Mouse (Mus musculus) megakaryocyte progenitor cell, adult 5-6 weeks (primary cell): ENCODE measurements around the gene Dcst2. TPM values are rescaled to one million over a fixed set of nuclear protein-coding genes. Genes with fewer than 3 reads are reported as not detected.

ENCODE experiments used
- total RNA-seq, 2 experiments: library from RNA; stranded (forward) in 1 of 2; stranded (reverse) in 1 of 2; fragments of 157-497, 149-512 nt in 1 of 2; fragments of 200-1000 nt in 1 of 2; gene quantifications; 2 replicates each; pipeline versions ENCODE4 v1.2.3 to v1.2.4; 2015 to 2017

The Dcst2 gene
- total RNA-seq, 2 experiments from 2014 or later, result not detected

Other genes with a start within 250 kb of the Dcst2 start
- 8.0 and 12.1 TPM in 2 replicates for gene Pklr, start 225.8 kb upstream of the Dcst2 start, total RNA-seq (2015)
- gene Pklr, start 225.8 kb upstream of the Dcst2 start, total RNA-seq (2017), result 9.6 and 16.7 TPM in 2 replicates
- 0.24 and 0.42 TPM in 2 replicates for gene Hcn3, start 201.8 kb upstream of the Dcst2 start, total RNA-seq (2015)
- 0.27 and 0.67 TPM in 2 replicates for gene Hcn3, start 201.8 kb upstream of the Dcst2 start, total RNA-seq (2017)
- gene Clk2, start 197.2 kb upstream of the Dcst2 start, total RNA-seq (2015), result 51.1 and 53.8 TPM in 2 replicates
- 69.3 and 75.9 TPM in 2 replicates for gene Clk2, start 197.2 kb upstream of the Dcst2 start, total RNA-seq (2017)
- 92.5 and 93.9 TPM in 2 replicates for gene Scamp3, start 184.5 kb upstream of the Dcst2 start, total RNA-seq (2015)
- gene Scamp3, start 184.5 kb upstream of the Dcst2 start, total RNA-seq (2017), result 33.4 and 37.2 TPM in 2 replicates
- 14.3 and 18.0 TPM in 2 replicates for gene Fam189b, start 178.8 kb upstream of the Dcst2 start, total RNA-seq (2015)
- gene Fam189b, start 178.8 kb upstream of the Dcst2 start, total RNA-seq (2017), result 2.3 and 5.2 TPM in 2 replicates
- 52.8 and 60.0 TPM in 2 replicates for gene Gba, start 159.0 kb upstream of the Dcst2 start, total RNA-seq (2015)
- gene Gba, start 159.0 kb upstream of the Dcst2 start, total RNA-seq (2017), result 51.4 and 55.8 TPM in 2 replicates
- gene Thbs3, start 146.8 kb upstream of the Dcst2 start, total RNA-seq (2015), result not detected in 2 replicates
- 0.42 TPM in 1 of 2 replicates, not detected in the other for gene Thbs3, start 146.8 kb upstream of the Dcst2 start, total RNA-seq (2017)
- gene Mtx1, start 134.9 kb upstream of the Dcst2 start, total RNA-seq (2015), result 70.4 and 95.6 TPM in 2 replicates
- 66.1 and 95.2 TPM in 2 replicates for gene Mtx1, start 134.9 kb upstream of the Dcst2 start, total RNA-seq (2017)
- 0.44 TPM in 1 of 2 replicates, not detected in the other for gene Muc1, start 132.9 kb upstream of the Dcst2 start, total RNA-seq (2015)
- gene Muc1, start 132.9 kb upstream of the Dcst2 start, total RNA-seq (2017), result not detected in 2 replicates
- gene Krtcap2, start 116.0 kb upstream of the Dcst2 start, total RNA-seq (2015), result 284 and 290 TPM in 2 replicates
- gene Krtcap2, start 116.0 kb upstream of the Dcst2 start, total RNA-seq (2017), result 294 and 304 TPM in 2 replicates
- gene Trim46, start 115.7 kb upstream of the Dcst2 start, total RNA-seq (2015), result 1.2 and 1.5 TPM in 2 replicates
- gene Trim46, start 115.7 kb upstream of the Dcst2 start, total RNA-seq (2017), result 0.12 and 0.91 TPM in 2 replicates
- 84.4 and 101 TPM in 2 replicates for gene Dpm3, start 102.6 kb upstream of the Dcst2 start, total RNA-seq (2015)
- 80.4 and 135 TPM in 2 replicates for gene Dpm3, start 102.6 kb upstream of the Dcst2 start, total RNA-seq (2017)
- 70.1 and 72.0 TPM in 2 replicates for gene Slc50a1, start 91.4 kb upstream of the Dcst2 start, total RNA-seq (2015)
- gene Slc50a1, start 91.4 kb upstream of the Dcst2 start, total RNA-seq (2017), result 49.4 and 65.0 TPM in 2 replicates
- 0.62 TPM in 1 of 2 replicates, not detected in the other for gene Efna1, start 80.8 kb upstream of the Dcst2 start, total RNA-seq (2015)
- 0.17 TPM in 1 of 2 replicates, not detected in the other for gene Efna1, start 80.8 kb upstream of the Dcst2 start, total RNA-seq (2017)
- not detected in 2 replicates for gene Efna3, start 39.0 kb upstream of the Dcst2 start, total RNA-seq (2015)
- gene Efna3, start 39.0 kb upstream of the Dcst2 start, total RNA-seq (2017), result not detected in 2 replicates
- 0.17 and 0.64 TPM in 2 replicates for gene Efna4, start 23.9 kb upstream of the Dcst2 start, total RNA-seq (2015)
- 0.27 TPM in 1 of 2 replicates, not detected in the other for gene Efna4, start 23.9 kb upstream of the Dcst2 start, total RNA-seq (2017)
- 35.8 and 53.0 TPM in 2 replicates for gene Adam15, start 12.0 kb upstream of the Dcst2 start, total RNA-seq (2015)
- gene Adam15, start 12.0 kb upstream of the Dcst2 start, total RNA-seq (2017), result 38.7 and 49.8 TPM in 2 replicates
- not detected in 2 replicates for gene Dcst1, start 3.3 kb downstream of the Dcst2 start, total RNA-seq (2015)
- gene Dcst1, start 3.3 kb downstream of the Dcst2 start, total RNA-seq (2017), result not detected in 2 replicates
- 3.8 and 5.7 TPM in 2 replicates for gene Zbtb7b, start 32.8 kb downstream of the Dcst2 start, total RNA-seq (2015)
- 9.1 and 17.4 TPM in 2 replicates for gene Zbtb7b, start 32.8 kb downstream of the Dcst2 start, total RNA-seq (2017)
- 1.5 and 2.7 TPM in 2 replicates for gene Lenep, start 40.8 kb downstream of the Dcst2 start, total RNA-seq (2015)
- 0.21 and 2.6 TPM in 2 replicates for gene Lenep, start 40.8 kb downstream of the Dcst2 start, total RNA-seq (2017)
- 9.4 and 11.3 TPM in 2 replicates for gene Flad1, start 49.9 kb downstream of the Dcst2 start, total RNA-seq (2015)
- gene Flad1, start 49.9 kb downstream of the Dcst2 start, total RNA-seq (2017), result 12.5 and 18.7 TPM in 2 replicates
- gene Cks1b, start 56.4 kb downstream of the Dcst2 start, total RNA-seq (2015), result 268 TPM in 2 replicates
- 171 and 192 TPM in 2 replicates for gene Cks1b, start 56.4 kb downstream of the Dcst2 start, total RNA-seq (2017)
- gene Shc1, start 56.5 kb downstream of the Dcst2 start, total RNA-seq (2015), result 41.4 and 42.8 TPM in 2 replicates
- 49.6 and 52.8 TPM in 2 replicates for gene Shc1, start 56.5 kb downstream of the Dcst2 start, total RNA-seq (2017)
- gene Pygo2, start 68.2 kb downstream of the Dcst2 start, total RNA-seq (2015), result 18.9 and 25.2 TPM in 2 replicates
- 11.8 and 12.8 TPM in 2 replicates for gene Pygo2, start 68.2 kb downstream of the Dcst2 start, total RNA-seq (2017)
- gene Pbxip1, start 74.7 kb downstream of the Dcst2 start, total RNA-seq (2015), result 5.2 and 6.1 TPM in 2 replicates
- 13.4 and 15.0 TPM in 2 replicates for gene Pbxip1, start 74.7 kb downstream of the Dcst2 start, total RNA-seq (2017)
- gene Pmvk, start 92.6 kb downstream of the Dcst2 start, total RNA-seq (2015), result 14.7 and 14.8 TPM in 2 replicates
- gene Pmvk, start 92.6 kb downstream of the Dcst2 start, total RNA-seq (2017), result 18.8 and 25.3 TPM in 2 replicates
- not detected in 2 replicates for gene Kcnn3, start 158.2 kb downstream of the Dcst2 start, total RNA-seq (2015)
- gene Kcnn3, start 158.2 kb downstream of the Dcst2 start, total RNA-seq (2017), result 0.03 TPM in 1 of 2 replicates, not detected in the other